Mouse (Mus musculus) liver, adult 2 months (tissue): ENCODE results near the gene BC037034.

ENCODE experiments used
- CTCF ChIP-seq: fragments of 200-500 bp; IDR thresholded peaks from 2 replicates; pipeline ENCODE4 v1.5.1; 2011; ENCODE audit warnings: low read depth, low read length, control low read depth
- POLR2A ChIP-seq: fragments of 200-500 bp; IDR thresholded peaks from 2 replicates; pipeline ENCODE4 v1.6.1; 2011; ENCODE audit warnings: low read length, control low read depth; ENCODE audit not compliant: insufficient read depth; ENCODE audit errors: extremely low read depth

DNA sequence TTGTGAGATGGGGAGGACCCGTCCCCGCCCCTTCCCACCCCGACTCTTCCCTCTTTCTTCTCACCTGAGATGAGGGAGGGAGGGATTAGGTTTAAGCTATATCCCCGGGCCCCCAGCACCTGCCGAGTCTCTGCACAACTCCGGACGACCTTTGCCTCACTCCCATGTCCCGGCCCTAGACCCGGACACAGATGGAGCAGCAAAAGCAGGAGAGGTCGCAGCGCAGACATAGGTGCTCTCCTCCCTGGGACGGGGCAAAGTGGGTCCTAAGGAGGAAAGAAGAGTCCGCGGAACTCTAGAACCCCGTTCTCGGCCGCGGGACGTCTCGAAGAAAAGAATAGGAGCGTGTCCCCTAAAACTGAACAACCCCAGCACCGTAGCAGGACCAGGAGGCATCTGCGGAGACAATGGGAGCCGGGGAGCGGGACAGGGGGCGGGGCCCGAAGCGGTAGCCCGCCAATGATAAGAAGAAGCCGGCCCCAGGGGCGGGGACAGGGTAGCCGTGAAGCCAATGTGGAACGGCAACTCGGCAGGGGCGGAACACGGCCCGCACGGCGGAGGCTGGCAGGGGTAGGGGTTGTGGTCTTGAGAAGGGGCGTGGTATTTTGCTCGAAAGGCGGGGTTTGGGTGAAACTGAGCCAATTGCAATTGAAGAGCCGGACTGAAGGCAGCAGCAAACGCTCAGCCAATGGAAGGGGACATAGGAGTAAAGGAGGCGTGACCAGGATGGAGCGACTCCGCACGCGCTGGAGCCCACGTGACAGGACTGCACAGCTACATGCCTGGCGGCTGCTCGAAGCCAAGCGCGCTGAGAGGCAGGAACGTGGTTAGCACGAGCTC, 16.0 kb upstream of the BC037034 start, which contains the start of the genes Gm43720, Gpc2 and Stag3:
- TF ChIP-seq POLR2A (no peak), CTCF (no peak)
